Mouse (Mus musculus): ENCODE measurements around the gene Akap13.
"Not testable (repeated sequence)": the region's sequence is repeated elsewhere in the genome, so short reads cannot be mapped to it uniquely, and the experiment has no call there.

Gene Akap13

GRCm38 (mm10) chr7:75730216-75730615, 274.9 kb downstream of the Akap13 start:
- no peak for DNase-seq

GRCm38 (mm10) chr7:75731951-75732350, 276.6 kb downstream of the Akap13 start:
- DNase-seq, result no peak

GRCm38 (mm10) chr7:75733166-75733565, 277.8 kb downstream of the Akap13 start:
- no peak for DNase-seq

- DNase-seq, result peak; percentile 45
Measured at GRCm38 (mm10) chr7:75739075-75739725, 283.9 kb downstream of the Akap13 start.

GRCm38 (mm10) chr7:75744528-75744927, 289.2 kb downstream of the Akap13 start:
- no peak for DNase-seq

- no peak for DNase-seq
Measured at GRCm38 (mm10) chr7:75744978-75745638, 289.8 kb downstream of the Akap13 start.

- not testable (repeated sequence) for DNase-seq
Measured at GRCm38 (mm10) chr7:75745969-75746368, 290.6 kb downstream of the Akap13 start.

- no peak for DNase-seq
Measured at GRCm38 (mm10) chr7:75750581-75750980, 295.2 kb downstream of the Akap13 start.

- no peak for DNase-seq
Measured at GRCm38 (mm10) chr7:75751161-75751803, 295.9 kb downstream of the Akap13 start.

- DNase-seq, result peak; percentile 23
Measured at GRCm38 (mm10) chr7:75752442-75753191, 297.3 kb downstream of the Akap13 start.

GRCm38 (mm10) chr7:75753192-75753783, 298.0 kb downstream of the Akap13 start:
- DNase-seq, result no peak

- peak; percentile 82 for DNase-seq
Measured at GRCm38 (mm10) chr7:75754587-75755499, 299.5 kb downstream of the Akap13 start.

- peak; percentile 49 for DNase-seq
Measured at GRCm38 (mm10) chr7:75755861-75756449, 300.6 kb downstream of the Akap13 start.

GRCm38 (mm10) chr7:75759992-75760514, 304.7 kb downstream of the Akap13 start:
- no peak for DNase-seq

GRCm38 (mm10) chr7:75760661-75761319, 305.5 kb downstream of the Akap13 start:
- DNase-seq, result not testable (repeated sequence)

GRCm38 (mm10) chr7:75762225-75762624, 306.9 kb downstream of the Akap13 start:
- not testable (repeated sequence) for DNase-seq

- not testable (repeated sequence) for DNase-seq
Measured at GRCm38 (mm10) chr7:75767080-75767769, 311.9 kb downstream of the Akap13 start.

- no peak for DNase-seq
Measured at GRCm38 (mm10) chr7:75768169-75768568, 312.8 kb downstream of the Akap13 start.

- DNase-seq, result no peak
Measured at GRCm38 (mm10) chr7:75769909-75770308, 314.6 kb downstream of the Akap13 start.
